Mouse (Mus musculus): ENCODE data around the gene Ptch2.

Ptch2 gene

GRCm38 (mm10) chr4:117095551-117096452, at the start of gene Ptch2:
Gene Ptch2 (plus strand): TSS chr4:117096075.
- DNase-seq (ENCODE audit: low spot score): no peak

- no peak for DNase-seq (ENCODE audit: low spot score)
Observed at GRCm38 (mm10) chr4:117048836-117049235, 47.0 kb upstream of the Ptch2 start.

DNA sequence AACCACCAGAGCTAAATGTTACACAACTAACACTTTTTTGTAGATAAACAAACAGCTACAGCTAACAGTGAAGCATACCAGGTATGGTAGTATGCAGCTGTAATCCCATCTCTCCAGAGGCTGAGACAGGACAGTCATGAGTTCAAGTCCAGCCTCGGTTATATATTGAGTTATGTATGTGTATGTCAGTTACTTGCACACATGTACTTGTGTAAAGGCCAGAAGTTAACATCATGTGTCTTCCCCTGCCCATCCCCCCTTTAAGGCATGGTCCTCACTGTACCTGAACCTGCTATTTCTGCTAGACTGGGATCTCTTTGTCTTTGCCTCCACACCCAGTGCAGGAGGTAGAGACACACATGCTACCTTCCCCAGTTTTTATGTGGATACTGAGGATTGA, 46.4 kb upstream of the Ptch2 start:
- DNase-seq (ENCODE audit: low spot score): no peak

DNA sequence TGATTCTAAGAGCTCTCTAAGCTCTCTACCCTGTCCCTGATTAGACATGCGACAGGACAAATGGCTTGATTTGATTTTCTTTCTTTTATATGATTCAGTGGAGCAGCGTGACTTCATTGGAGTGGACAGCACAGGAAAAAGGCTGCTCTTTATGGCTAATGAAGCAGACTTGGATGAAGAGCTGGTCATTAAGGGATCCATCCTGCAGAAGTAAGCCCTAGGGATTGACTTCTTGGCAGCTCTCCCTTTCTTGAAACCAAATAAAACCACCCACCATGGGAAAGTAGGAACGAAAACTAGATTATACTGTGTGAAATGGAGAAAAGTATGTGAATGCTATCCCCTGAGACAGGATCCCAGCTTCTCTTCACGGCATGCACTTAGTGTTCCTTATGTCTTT, 43.2 kb upstream of the Ptch2 start:
- no peak for DNase-seq (ENCODE audit: low spot score)

- no peak for DNase-seq (ENCODE audit: low spot score)
Observed at GRCm38 (mm10) chr4:117053956-117054355, 41.9 kb upstream of the Ptch2 start.

GRCm38 (mm10) chr4:117056102-117056501, 39.8 kb upstream of the Ptch2 start:
- no peak for DNase-seq (ENCODE audit: low spot score)

DNA sequence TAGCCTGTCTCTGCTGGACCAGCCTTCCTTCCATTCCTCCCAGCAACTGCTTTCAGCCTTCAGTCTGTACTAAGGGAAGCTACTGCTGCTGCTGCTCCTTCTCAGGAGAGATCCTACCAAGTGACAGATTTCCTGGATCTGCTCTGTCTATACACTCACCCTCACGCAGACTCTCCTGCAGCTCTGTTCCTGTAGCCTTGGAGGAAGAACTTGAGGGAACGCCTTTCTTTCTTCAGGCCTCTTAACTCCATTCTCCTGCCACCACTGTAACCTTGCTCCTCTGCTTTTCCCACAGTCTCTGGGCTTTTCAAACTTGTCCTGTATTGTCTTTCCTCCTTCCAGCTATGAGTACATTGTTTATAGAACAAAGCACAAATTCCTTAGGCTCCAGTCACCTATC, 39.4 kb upstream of the Ptch2 start:
- no peak for DNase-seq (ENCODE audit: low spot score)

GRCm38 (mm10) chr4:117058512-117058911, 37.4 kb upstream of the Ptch2 start:
- no peak for DNase-seq (ENCODE audit: low spot score)

DNA sequence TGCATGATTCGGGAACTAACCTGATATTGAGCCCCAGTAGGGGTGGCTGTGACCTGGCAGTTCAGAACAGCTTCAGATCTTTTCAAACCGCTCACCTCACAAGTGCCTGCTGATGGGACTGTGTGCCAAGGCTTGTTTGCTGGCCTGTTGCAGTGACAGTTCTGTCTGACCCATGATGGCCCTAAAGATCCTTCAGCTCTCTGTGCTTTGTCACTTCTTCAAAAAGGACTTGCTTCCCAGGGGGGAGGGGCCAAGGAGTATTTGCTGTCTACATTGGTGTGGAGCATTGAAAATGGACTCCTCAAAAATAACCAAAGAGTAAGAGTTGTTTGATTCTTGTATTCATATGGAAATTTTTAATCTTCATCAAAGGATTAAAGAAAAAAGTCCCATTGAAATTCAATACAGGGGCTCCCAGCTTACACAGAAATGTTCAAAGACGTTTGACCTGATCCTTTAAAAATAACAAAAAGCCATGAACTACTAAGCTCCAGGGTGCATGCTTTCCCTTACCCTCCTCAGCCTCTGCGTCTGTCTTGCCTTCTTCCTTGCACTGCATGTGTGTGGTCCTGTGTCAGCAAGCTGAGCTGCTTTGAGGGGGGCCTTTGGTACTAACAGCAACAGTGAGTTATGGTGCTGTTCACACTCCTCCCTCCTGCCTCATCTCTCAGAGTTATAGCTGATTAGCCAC, 33.0 kb upstream of the Ptch2 start:
- DNase-seq (ENCODE audit: low spot score): no peak

GRCm38 (mm10) chr4:117068035-117068434, 27.8 kb upstream of the Ptch2 start:
- no peak for DNase-seq (ENCODE audit: low spot score)

GRCm38 (mm10) chr4:117069647-117070046, 26.2 kb upstream of the Ptch2 start:
- no peak for DNase-seq (ENCODE audit: low spot score)

DNA sequence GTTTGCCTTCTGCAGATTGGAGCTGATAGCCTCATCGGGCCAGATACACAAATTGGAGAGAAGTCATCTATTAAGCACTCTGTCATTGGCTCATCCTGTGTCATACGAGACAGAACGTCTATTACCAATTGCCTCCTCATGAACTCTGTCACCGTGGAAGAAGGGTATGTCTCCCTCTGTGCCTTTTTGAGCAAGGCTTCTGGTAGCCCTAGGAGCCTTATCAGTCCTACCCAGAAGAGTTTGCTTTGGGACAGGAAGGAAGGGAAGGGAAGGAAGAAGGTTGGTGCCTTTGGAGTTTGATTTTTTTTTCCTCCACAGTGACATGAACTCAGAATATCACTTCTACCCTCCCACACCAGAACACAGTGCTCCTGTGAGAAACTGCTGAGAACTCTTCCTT, 25.3 kb upstream of the Ptch2 start:
- DNase-seq (ENCODE audit: low spot score): no peak

- DNase-seq (ENCODE audit: low spot score): no peak
Observed at GRCm38 (mm10) chr4:117071183-117071582, 24.7 kb upstream of the Ptch2 start.

GRCm38 (mm10) chr4:117087948-117088640, 7.8 kb upstream of the Ptch2 start:
- DNase-seq (ENCODE audit: low spot score): no peak

DNA sequence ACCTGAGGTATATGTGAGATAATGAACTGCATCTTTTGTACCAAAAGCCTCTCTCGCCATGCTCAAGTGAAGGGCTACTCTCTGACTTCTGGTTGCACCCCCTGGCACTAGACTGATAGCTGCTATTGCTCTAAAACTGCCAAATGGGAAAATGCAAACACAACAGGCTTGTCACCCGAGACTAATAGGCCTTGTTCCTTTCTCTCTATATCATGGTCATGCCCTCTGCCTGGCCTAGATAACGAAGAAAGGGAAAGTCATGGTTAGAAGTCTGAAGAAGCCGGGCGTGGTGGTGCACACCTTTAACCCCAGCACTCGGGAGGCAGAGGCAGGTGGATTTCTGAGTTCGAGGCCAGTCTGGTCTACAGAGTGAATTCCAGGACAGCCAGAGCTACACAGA, 5.3 kb upstream of the Ptch2 start:
- DNase-seq (ENCODE audit: low spot score): no peak

GRCm38 (mm10) chr4:117094626-117095361, 1.1 kb upstream of the Ptch2 start:
- no peak for DNase-seq (ENCODE audit: low spot score)

DNA sequence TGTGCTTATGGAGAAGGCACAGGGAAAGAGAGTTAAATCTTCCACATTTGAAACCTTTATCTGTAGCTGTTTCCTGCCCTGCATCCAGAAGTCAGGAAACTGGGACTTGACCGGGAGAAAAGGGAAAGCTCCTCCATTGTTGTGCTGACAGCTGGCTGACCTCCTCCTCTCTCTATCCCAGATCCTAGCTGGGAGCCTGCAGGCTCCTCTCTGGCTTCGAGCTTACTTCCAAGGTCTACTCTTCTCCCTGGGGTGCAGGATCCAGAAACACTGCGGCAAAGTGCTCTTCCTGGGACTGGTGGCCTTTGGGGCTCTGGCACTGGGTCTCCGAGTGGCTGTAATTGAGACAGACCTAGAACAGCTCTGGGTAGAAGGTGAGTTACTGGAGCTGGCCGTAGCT, 791 bp downstream of the Ptch2 start:
- no peak for DNase-seq (ENCODE audit: low spot score)

GRCm38 (mm10) chr4:117097969-117098763, 2.3 kb downstream of the Ptch2 start:
- DNase-seq (ENCODE audit: low spot score): no peak

GRCm38 (mm10) chr4:117098764-117099036, 2.8 kb downstream of the Ptch2 start:
- DNase-seq (ENCODE audit: low spot score): no peak

GRCm38 (mm10) chr4:117100036-117100435, 4.2 kb downstream of the Ptch2 start:
- no peak for DNase-seq (ENCODE audit: low spot score)

DNA sequence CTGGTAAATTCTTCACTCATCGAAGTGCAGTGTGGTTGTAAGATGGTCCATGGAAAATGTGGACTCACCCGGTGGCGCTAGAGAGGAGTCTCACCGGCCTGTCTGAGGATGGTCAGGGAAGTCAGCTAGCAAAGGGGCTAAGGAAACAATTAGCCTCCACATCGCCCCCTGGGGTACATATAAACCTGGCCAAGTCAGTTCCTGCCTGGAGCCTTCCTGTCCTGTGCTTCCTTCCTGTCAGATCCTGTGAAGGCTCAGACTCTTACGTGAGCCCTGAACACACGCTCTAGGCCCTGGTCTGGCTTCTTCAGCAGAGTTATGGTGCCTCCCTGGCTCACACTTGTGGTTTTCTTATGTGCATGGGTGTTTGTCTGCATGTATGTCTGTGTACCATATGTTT, 5.3 kb downstream of the Ptch2 start:
- DNase-seq (ENCODE audit: low spot score): no peak

GRCm38 (mm10) chr4:117104672-117105071, 8.8 kb downstream of the Ptch2 start:
- no peak for DNase-seq (ENCODE audit: low spot score)

Measured in spleen, adult 12 weeks (tissue).